Mouse (Mus musculus) limb, embryonic 10.5 days (tissue): ENCODE measurements at regions not wholly inside any gene's neighbourhood (a gene's known extent, or its start where the extent isn't known, plus 50 kb on each side); places are given as distances from the start of the nearest gene placed in this dataset.
A peak's percentile ranks its signal among the peaks of the same experiment; 100 is the strongest.

Source experiments
- DNase-seq: peaks from one replicate; pipeline ENCODE4 v3.0.0-alpha.2; 2017; ENCODE audit warnings: low spot score
- H3K27ac ChIP-seq: fragments of 300-500 bp; sonication (generic); 2 replicates; pipeline ENCODE4 v1.5.1; 2016; ENCODE audit warnings: mild to moderate bottlenecking
- H3K27me3 ChIP-seq: fragments of 300-500 bp; sonication (generic); 2 replicates; pipeline ENCODE4 v1.6.1; 2016; ENCODE audit warnings: low read depth, mild to moderate bottlenecking; ENCODE audit not compliant: poor library complexity, severe bottlenecking
- H3K36me3 ChIP-seq: fragments of 300-500 bp; sonication (generic); 2 replicates; pipeline ENCODE4 v1.6.1; 2016; ENCODE audit warnings: mild to moderate bottlenecking, moderate library complexity
- H3K4me1 ChIP-seq: fragments of 300-500 bp; sonication (generic); 2 replicates; pipeline ENCODE4 v1.6.1; 2016
- H3K4me3 ChIP-seq: fragments of 300-500 bp; sonication (generic); 2 replicates; pipeline ENCODE4 v1.5.1; 2016; ENCODE audit warnings: mild to moderate bottlenecking, moderate library complexity
- H3K9me3 ChIP-seq: fragments of 300-500 bp; sonication (generic); replicated peaks from 2 replicates; pipeline ENCODE4 v1.6.1; 2016; ENCODE audit warnings: mild to moderate bottlenecking
- WGBS: fragments of 180-500 bp; shearing (Covaris S2); methylation state at CpG from one replicate; pipeline ENCODE4 v1.1.7; 2016; 5-methylcytosine and 5-hydroxymethylcytosine counted together

DNA sequence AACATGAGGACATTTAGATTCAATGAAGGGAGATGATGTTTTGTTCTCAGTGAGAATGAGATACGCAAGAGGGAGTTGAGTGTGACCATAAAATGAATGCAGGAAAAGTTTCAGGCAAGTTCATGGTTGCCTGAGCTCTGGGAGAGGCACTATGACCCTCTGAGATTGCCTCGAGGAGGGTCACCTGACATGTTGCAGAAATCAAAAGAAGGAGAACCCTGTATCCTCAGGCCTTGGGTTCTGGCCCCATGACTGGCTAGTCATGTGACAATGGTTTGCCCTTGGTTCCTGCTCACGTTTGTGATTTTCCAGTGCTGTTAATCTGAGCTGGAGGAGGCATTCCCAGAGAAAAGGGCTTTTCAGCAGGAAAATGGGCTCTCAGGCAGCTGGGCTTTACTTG lies 98.9 kb downstream of the Mab21l3 start:
- Histone ChIP-seq H3K4me3 (no peak overlapping the region), H3K27ac (no peak overlapping the region), H3K27me3 (no peaks in the 10 kb centered on the region), H3K4me1 (no peaks in the 10 kb centered on the region), H3K9me3 (no peaks in the 10 kb centered on the region), H3K36me3 (no peaks in the 10 kb centered on the region)
- 71% methylated on average over 3 of the region's 3 CpGs for WGBS
- DNase-seq, result no peak

DNA sequence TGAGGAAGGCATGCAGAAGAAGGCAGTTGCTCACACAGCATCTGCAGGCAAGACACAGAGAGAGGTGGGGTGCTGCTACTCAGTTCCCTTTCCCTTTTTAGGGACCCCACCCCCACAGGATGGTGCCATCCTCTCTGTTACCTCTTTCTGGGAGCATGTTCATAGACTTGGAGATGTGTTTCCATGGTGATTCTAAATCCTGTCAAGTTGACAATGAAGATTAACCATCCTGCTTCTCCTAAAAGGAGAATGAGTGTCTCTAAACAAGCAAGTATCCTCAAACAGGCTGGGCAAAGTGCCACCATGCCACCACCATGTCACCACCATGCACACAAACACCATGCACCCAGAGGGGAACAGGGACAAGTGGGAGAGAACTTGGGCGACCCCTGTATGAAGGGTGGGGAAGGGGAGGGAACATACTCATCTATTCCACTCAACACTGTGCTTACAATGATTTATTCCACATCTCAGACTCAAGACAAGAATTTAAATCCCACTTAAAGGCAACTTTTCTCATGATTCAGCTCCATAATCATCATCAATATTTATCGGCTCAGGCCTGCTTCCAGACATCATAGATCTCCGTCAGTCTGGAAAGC lies 99.6 kb downstream of the Mab21l3 start:
- no peak overlapping the region for H3K4me3 ChIP-seq
- H3K36me3 ChIP-seq, result no peaks in the 10 kb centered on the region
- H3K27me3 ChIP-seq, result no peaks in the 10 kb centered on the region
- H3K4me1 ChIP-seq, result no peaks in the 10 kb centered on the region
- no peaks in the 10 kb centered on the region for H3K9me3 ChIP-seq
- no peak overlapping the region for H3K27ac ChIP-seq
- no peak for DNase-seq
- 91% methylated on average over 3 of the region's 3 CpGs for WGBS

DNA sequence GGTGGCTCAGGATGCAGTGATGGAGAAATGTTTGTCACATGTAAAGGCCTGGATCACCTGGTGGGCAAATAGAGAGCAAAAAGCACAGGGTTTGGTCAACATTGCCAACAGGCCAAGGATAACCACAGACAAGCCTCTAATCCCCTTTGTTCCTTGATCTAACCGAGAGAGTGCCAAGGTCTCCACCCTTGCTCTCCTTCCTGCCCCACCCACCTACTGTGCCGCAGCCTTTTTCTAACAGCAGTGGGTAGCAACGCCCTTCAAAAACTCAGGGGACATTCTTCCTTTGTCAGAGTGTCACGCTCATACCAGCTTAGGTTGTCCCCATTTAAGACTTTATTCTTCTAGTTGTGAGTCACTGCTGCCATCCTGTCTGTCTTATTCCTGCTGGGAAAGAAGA lies 100.6 kb downstream of the Mab21l3 start:
- Histone ChIP-seq H3K27me3 (no peaks in the 10 kb centered on the region), H3K27ac (no peak overlapping the region), H3K4me3 (no peak overlapping the region), H3K4me1 (no peaks in the 10 kb centered on the region), H3K36me3 (no peaks in the 10 kb centered on the region), H3K9me3 (no peaks in the 10 kb centered on the region)
- WGBS, result 45% methylated on average over 4 of the region's 4 CpGs
- DNase-seq, result no peak

DNA sequence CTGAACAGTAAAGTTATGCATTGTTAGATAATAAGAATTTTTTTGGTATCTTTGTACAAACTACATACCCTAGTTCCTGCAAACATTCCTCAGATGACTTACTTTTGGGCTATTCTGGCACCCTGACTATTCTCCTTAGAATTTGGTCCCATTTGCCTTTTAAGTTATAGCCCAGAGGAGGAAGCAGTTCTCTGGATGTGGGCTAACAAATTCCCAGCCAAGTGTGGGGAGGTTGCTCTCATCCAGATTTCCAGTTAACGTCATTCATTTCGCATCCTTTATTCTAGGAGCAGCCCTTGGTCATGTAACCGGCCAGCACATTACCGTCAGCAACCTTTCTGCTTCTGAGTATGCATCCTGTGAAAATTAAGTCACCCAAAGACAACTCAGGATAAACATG lies 107.9 kb downstream of the Mab21l3 start:
- no peaks in the 10 kb centered on the region for H3K9me3 ChIP-seq
- H3K4me1 ChIP-seq, result no peaks in the 10 kb centered on the region
- H3K36me3 ChIP-seq, result no peaks in the 10 kb centered on the region
- WGBS, result 95% methylated on average over 4 of the region's 4 CpGs
- no peak overlapping the region for H3K27ac ChIP-seq
- H3K27me3 ChIP-seq, result no peaks in the 10 kb centered on the region
- DNase-seq, result no peak
- no peak overlapping the region for H3K4me3 ChIP-seq

DNA sequence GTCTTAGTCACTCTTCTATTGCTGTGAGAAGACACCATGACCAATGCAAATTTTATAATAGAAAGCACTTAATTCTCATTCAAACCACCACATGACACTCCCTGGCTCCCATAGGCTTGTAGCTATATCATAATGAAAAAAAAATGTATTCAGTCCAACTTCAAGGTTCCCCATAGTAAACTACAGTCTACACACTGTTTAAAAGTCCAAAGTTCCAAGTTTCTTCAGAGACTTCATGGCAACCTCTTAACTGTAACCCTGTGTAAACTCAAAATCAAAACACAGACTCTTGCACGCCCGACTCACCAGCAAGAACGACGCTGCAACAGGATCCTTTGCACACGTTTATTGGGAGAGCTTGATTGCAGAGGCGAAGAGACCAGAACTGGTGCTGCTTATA lies 111.6 kb downstream of the Mab21l3 start:
- 90% methylated on average over 6 of the region's 6 CpGs for whole genome bisulfite sequencing
- no peaks in the 10 kb centered on the region for H3K36me3 ChIP-seq
- no peaks in the 10 kb centered on the region for H3K9me3 ChIP-seq
- no peaks in the 10 kb centered on the region for H3K27me3 ChIP-seq
- H3K27ac ChIP-seq, result no peak overlapping the region
- H3K4me3 ChIP-seq, result no peak overlapping the region
- H3K4me1 ChIP-seq, result no peaks in the 10 kb centered on the region
- DNase-seq, result no peak

DNA sequence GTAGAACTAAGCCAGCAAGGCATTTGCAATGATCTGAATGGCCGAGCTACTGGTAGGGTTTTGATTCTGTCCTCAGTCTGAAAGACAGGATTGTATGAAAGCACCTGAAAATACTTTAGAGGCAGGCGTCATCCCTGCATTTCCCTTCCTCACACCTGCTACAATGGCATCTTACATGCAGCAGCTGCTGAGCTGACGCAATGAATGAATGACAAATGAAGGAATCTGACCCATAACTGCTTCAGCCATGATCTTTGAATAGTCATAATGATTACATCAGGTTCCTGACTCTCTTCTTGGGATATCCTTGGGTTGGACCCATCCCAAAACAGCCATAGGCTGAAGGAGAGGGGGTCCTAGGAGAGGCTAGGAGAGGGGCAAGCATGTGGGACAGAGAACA lies 119.7 kb downstream of the Mab21l3 start:
- no peak overlapping the region for H3K27ac ChIP-seq
- 92% methylated on average over 3 of the region's 3 CpGs for WGBS

DNA sequence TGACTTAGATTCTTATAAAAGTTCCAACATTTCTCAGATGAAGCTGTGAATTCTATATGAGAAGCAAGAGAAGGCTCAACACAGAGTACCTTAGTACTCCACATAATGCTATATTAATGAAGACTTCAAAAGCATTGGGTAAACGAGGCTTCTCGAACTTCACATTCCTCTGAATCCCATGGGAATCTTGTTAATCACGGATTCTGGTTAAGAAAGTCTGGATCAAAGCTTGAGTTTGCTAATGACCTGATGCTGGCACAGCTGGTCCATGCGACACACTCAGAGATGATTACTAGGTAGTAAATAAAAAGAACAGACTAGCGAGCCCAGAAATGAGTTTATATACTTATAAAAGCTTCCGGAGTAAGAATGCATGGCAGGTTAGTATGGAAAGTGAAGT lies 118.4 kb upstream of the Atp1a1 start:
- Histone ChIP-seq H3K27ac (no peak overlapping the region), H3K36me3 (no peaks in the 10 kb centered on the region), H3K4me1 (peaks cover 13% of the 10 kb centered on the region), H3K4me3 (no peak overlapping the region), H3K27me3 (no peaks in the 10 kb centered on the region), H3K9me3 (no peaks in the 10 kb centered on the region)
- 42% methylated on average over 6 of the region's 6 CpGs for WGBS
- DNase-seq, result no peak

More for the DNA sequence above, 119.7 kb downstream of the Mab21l3 start:
- DNase-seq, result no peak
- H3K27me3 ChIP-seq, result no peaks in the 10 kb centered on the region
- H3K36me3 ChIP-seq, result no peaks in the 10 kb centered on the region
- no peaks in the 10 kb centered on the region for H3K9me3 ChIP-seq
- H3K4me1 ChIP-seq, result no peaks in the 10 kb centered on the region
- no peak overlapping the region for H3K4me3 ChIP-seq

DNA sequence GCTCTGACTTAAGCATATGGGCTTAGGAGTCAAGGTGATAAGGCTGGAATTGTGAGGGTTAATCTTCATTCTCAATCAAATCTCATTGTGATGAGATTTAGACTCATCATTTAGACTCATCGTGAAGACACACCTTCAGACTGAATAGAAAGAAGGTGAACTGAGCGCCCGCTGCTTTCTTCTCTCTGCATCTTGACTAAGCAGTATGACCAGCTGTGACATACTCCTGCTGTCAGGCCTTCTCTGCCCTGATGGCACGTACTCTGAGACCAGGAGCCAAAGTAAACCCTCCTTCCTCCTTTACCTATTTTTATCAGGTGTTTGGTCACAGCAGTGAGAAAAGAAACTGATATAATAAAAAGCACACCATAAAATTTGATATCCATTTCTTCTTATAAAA lies 117.5 kb upstream of the Atp1a1 start:
- Histone ChIP-seq H3K4me3 (no peak overlapping the region), H3K27me3 (no peaks in the 10 kb centered on the region), H3K36me3 (no peaks in the 10 kb centered on the region), H3K4me1 (peaks cover 13% of the 10 kb centered on the region), H3K9me3 (no peaks in the 10 kb centered on the region), H3K27ac (no peak overlapping the region)
- no peak for DNase-seq
- 92% methylated on average over 4 of the region's 4 CpGs for WGBS

DNA sequence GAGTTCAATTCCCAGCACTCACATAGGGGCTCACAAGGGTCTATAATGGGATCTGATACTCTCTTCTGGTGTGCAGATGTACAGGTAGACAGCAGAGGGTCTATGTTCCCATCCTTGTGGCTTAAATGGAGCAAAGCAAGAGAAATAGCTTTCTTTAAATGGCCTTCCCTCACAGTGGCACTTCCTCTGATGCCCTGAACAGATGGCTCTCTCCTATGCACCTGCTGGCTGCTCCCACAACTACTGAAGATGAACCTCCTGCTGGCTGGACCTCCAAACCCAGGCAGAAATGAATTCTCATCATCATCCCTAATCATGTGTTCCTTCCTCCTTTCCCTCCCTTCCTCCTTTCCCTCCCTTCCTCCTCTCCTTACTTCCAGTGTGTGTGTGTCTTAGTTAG lies 110.9 kb upstream of the Atp1a1 start:
- H3K27me3 ChIP-seq, result no peaks in the 10 kb centered on the region

DNA sequence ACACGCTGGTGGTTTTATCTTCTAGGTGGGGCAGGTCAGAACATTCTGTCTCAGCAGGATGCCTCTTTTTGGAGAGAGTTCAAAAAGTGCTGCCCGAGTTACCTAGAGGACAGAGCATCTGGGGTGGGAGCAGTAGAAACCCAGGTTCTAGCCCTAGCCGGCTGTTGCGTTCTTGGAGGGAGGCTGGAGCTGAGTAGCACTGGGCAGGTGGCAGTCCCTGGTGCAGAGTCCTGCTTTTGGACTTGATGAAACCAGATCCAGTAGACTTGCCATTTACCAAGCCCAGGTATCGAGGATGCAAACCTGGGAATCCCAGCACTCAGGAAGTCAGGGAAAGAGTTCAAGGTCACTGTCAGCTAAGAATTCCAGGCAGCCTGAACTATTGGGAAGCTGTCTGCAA lies 110.3 kb upstream of the Atp1a1 start:
- no peak for DNase-seq
- H3K9me3 ChIP-seq, result no peaks in the 10 kb centered on the region
- H3K27me3 ChIP-seq, result no peaks in the 10 kb centered on the region
- H3K4me3 ChIP-seq, result no peak overlapping the region
- peaks cover 44% of the 10 kb centered on the region for H3K4me1 ChIP-seq
- H3K36me3 ChIP-seq, result no peaks in the 10 kb centered on the region
- 84% methylated on average over 5 of the region's 5 CpGs for WGBS
- H3K27ac ChIP-seq, result peak overlapping the region; percentile 39; the same call in 1 of the 2 replicates

More for the DNA sequence above, 110.9 kb upstream of the Atp1a1 start:
- Histone ChIP-seq H3K36me3 (no peaks in the 10 kb centered on the region), H3K4me3 (no peak overlapping the region), H3K9me3 (no peaks in the 10 kb centered on the region), H3K27ac (no peak overlapping the region), H3K4me1 (peaks cover 43% of the 10 kb centered on the region)
- no peak for DNase-seq

DNA sequence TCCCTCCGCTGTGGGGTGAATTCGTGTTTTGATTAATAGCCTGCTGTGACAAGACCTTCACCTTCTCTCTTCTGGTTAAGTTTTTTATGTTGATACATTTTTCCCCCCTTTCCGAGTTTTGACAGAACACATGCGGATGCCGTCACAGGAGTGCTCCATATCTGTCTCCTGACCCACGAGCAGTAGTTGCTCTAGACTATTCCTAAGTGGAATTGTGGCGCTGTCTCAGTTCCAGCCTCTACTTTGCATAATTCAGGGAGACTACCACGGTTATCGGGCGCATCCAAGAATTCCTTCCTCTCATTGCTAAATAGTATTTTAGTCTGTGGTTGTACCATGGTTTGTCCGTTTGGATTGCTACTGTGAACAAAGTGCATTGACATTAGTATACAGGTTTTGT lies 109.2 kb upstream of the Atp1a1 start:
- peaks cover 55% of the 10 kb centered on the region for H3K4me1 ChIP-seq

DNA sequence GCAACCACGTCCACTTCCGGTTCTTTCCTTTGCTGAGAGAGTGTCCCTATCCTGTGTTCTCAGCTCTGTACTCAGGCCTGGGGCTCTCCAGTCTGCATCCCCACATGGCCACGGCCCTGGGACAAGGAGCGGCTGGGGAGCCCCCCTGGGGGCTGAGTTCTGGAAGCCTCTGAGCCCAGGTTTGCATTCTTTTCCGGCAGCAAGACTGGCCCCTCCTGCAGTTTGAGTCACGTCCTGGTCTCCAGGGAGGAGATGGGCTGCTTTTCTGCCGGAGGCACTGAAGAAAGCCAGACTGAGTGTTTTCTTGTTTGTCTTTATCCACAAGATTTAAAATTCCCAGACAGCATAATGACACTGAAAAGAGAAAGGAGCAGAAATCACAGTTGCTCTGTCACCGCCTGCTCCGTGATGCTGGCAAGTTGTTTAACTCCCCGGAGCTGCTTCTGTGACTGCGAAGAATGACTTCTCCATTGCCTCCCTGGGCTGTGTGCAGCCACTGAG lies 108.7 kb upstream of the Atp1a1 start:
- Histone ChIP-seq H3K9me3 (no peaks in the 10 kb centered on the region), H3K4me3 (no peak overlapping the region), H3K27ac (peak overlapping the region; percentile 73), H3K27me3 (no peaks in the 10 kb centered on the region), H3K4me1 (peaks cover 56% of the 10 kb centered on the region), H3K36me3 (no peaks in the 10 kb centered on the region)
- 35% methylated on average over 11 of the region's 11 CpGs for WGBS
- DNase-seq, result peak; percentile 48

More for the DNA sequence above, 109.2 kb upstream of the Atp1a1 start:
- Histone ChIP-seq H3K27ac (peak overlapping the region; percentile 73), H3K36me3 (no peaks in the 10 kb centered on the region), H3K27me3 (no peaks in the 10 kb centered on the region), H3K4me3 (no peak overlapping the region), H3K9me3 (no peaks in the 10 kb centered on the region)
- no peak for DNase-seq
- WGBS, result 72% methylated on average over 11 of the region's 11 CpGs

DNA sequence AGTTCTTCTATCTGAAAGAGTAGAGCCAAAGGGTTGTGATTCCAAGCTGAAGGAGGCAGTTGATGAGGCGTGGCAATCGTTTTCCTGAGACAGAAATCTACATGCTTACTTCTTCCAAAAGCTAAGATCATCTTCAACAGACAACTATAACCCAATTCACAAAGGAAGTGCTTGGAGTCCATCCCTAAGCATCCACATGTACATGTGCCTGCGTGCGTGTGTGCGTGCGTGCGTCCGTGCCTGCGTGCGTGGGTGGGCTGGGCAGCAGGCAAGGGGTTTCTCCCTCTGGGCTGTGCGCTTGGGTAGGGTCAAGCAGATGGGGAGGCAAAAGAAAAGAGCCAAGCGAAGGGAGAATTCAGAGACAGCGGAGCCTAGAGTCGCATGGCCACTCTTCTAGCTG lies 108.2 kb upstream of the Atp1a1 start:
- no peaks in the 10 kb centered on the region for H3K36me3 ChIP-seq
- H3K27ac ChIP-seq, result peak overlapping the region; percentile 73
- H3K9me3 ChIP-seq, result no peaks in the 10 kb centered on the region
- WGBS, result 83% methylated on average over 14 of the region's 14 CpGs
- no peaks in the 10 kb centered on the region for H3K27me3 ChIP-seq
- no peak for DNase-seq
- no peak overlapping the region for H3K4me3 ChIP-seq
- H3K4me1 ChIP-seq, result peaks cover 56% of the 10 kb centered on the region

DNA sequence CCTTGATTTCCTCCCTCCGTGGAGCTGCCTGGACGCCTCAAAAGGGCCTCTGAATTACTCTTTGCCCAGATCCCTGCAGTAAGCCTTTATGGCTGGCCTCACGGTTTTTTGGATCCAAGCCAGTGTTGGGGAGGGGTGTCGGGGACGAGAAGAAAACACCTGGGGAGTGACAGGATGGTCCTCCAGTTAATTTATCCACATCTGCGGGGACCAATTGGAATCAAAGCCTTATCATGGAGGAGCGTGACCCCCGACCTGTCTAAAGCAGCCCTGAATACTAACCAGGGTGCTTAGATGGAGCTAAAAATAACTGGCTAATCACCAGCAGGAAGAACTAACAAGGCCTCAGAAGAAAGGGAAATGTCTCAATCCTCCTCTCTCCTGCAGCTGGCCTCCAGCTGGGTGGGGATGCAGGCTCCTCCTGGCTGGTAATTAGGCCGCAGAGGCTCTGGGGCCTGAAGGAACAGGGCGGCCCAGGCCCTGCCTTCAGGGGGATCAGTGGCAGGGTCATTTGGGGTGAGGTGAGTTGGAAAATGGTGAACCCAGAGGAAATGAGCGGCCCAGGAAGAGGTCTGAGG lies 107.2 kb upstream of the Atp1a1 start:
- H3K27ac ChIP-seq, result peak overlapping the region; percentile 85
- no peaks in the 10 kb centered on the region for H3K27me3 ChIP-seq
- H3K4me1 ChIP-seq, result peaks cover 56% of the 10 kb centered on the region
- WGBS, result 9% methylated on average over 11 of the region's 11 CpGs
- peak; percentile 78 for DNase-seq
- no peaks in the 10 kb centered on the region for H3K36me3 ChIP-seq
- no peak overlapping the region for H3K4me3 ChIP-seq
- H3K9me3 ChIP-seq, result no peaks in the 10 kb centered on the region
